Mouse (Mus musculus): Measurements from ENCODE around the gene Hoxd3. TPM values are rescaled to one million over a fixed set of nuclear protein-coding genes. Genes with fewer than 3 reads are reported as not detected.

The Hoxd3 gene
- total RNA-seq, 2 experiments from 2014 or later = not detected

DNA sequence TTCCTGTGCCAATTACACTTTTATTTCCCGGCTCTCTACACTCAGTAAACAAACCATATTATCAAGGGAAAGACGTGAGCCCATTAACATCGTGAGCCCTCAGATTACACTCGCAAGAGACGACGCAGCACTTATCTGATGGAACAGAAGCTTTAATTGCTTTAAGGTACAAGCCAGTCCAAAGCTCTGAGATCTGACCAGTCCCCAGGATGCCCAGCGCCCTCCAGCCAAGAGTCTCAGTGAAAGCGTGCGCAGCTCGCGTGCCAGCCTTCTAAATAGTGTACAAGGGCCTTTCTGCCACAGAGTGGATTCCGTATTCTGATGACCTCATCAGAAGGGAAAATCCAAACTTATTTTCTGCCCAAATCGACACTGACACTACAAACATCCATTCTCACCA, 50.2 kb downstream of the Hoxd3 start:
- no peak for ATAC-seq (replicated peaks; ENCODE audit: poor library complexity, severe bottlenecking)

DNA sequence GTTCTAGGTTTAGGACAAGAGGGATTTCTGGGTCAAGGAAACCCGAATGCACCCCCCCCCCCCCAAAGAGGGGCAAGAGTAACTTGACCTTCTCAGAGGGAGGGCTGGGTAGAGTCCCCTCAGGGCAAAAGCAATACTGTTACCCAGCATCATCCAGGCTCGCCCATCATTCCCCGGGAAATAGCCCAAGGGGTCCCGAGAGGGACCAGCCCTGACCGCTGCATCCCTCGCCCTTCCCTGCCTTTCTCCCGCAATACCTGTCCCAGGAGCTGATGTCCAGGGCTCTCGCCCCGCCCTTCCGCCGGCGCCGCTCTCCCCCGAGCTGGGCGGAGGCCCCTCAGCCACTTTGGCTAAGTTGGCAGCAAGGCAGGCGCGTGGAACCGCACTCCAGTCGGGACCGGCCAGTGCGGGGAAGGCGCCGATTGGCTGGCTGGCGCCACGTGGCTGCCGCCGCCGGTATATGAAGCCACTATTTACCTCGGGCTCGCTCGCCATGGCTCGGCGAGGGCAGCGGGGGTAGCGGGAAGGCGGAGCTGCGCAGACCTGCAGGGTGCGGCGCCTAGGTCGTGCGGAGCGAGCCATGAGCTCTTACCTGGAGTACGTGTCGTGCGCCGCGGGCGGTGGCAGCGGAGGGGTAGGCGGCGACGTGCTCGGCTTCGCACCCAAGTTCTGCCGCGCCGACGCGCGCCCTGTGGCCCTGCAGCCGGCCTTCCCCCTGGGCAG, 51.0 kb downstream of the Hoxd3 start, which contains the start of gene Hoxd1:
Hoxd1 (plus strand) TSS at position 459 of the 723 bp plus-strand sequence.
- peak; percentile 37; the same call in 1 of the 2 replicates for ATAC-seq (replicated peaks; ENCODE audit: poor library complexity, severe bottlenecking)

DNA sequence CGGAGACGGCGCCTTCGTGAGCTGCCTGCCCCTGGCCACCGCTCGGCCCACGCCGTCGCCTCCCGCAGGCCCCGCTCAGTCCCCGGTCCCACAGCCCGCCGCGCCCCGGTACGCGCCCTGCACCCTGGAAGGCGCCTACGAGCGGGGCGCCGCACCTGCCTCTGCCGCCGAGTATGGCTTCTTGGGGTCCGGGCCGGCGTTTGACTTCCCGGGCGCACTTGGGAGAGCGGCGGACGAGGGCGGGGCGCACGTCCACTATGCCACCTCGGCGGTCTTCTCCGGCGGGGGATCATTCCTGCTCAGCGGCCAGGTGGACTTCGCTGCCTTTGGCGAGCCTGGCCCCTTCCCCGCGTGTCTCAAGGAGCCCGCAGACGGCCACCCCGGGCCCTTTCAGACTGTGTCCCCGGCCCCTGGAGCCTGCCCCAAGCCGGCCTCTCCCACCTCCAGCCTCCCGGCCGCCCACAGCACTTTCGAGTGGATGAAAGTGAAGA, 51.6 kb downstream of the Hoxd3 start:
- peak; percentile 12; the same call in 1 of the 2 replicates for ATAC-seq (replicated peaks; ENCODE audit: poor library complexity, severe bottlenecking)

DNA sequence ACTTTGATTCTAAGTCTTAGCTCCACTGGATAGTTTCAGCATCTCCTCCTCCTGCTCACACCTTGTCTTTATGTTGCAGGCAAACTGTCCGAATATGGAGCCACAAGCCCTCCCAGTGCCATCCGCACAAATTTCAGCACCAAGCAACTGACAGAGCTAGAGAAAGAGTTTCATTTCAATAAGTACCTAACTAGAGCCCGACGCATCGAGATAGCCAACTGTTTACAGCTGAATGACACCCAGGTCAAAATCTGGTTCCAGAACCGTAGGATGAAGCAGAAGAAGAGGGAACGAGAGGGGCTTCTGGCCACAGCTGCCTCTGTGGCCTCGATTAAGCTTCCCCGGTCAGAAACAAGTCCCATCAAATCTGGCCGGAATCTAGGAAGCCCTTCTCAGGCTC, 52.2 kb downstream of the Hoxd3 start:
- no peak for ATAC-seq (replicated peaks; ENCODE audit: poor library complexity, severe bottlenecking)

DNA sequence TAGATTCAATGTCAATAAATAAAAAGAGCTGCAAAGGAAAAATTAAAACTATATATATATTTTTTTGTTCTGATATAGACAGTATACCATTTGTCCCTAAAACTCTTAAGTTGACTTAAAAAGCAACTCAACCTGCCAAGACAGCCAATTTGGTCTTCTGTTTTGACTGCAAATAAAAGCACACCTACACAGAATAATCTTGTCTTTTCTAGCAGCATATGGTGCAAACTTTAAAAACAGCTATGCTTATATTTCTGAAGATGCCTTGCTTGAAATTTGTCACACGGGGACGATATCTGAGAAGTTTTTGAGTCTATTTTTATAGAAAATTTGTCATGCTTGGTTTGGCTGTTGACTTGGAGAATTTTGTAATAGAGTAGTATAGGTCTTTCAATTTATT, 62.6 kb downstream of the Hoxd3 start:
- no peak for ATAC-seq (replicated peaks; ENCODE audit: poor library complexity, severe bottlenecking)

DNA sequence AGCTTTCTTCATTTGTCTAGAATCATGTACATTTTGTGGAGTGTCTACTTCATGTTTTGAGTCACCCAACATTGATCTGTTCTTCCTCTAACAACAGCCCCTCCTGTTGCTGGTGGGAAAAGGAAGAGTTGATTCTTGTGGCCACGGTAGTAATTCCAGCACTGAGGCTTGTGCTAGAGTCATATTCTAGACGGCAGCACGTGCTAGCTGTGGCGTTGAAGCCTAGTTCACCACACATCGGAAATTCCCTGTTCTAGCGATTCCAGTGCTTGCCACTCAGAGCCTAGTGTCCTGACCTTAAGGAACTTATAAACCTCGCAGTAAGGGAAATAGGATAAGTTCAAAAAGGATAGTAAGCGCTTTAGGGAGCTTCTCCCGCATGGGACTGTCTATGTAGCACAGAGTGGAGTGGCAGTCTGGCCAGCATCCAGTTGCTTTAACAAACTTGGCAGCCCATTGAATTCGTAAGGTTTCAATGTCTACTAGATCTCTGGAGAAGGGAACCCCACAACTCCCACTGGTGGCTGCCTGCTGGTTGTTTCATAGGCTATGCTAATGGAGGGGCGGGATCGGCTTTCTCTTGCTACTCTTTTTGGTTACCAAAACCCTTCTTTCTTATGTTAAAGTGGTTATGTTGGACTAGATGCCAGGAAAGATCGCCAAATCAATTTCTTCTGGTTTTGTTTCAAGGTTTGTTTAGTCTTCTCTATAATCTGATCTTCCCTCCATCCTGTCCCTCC, 66.0 kb downstream of the Hoxd3 start:
- ATAC-seq (replicated peaks; ENCODE audit: poor library complexity, severe bottlenecking) = no peak

DNA sequence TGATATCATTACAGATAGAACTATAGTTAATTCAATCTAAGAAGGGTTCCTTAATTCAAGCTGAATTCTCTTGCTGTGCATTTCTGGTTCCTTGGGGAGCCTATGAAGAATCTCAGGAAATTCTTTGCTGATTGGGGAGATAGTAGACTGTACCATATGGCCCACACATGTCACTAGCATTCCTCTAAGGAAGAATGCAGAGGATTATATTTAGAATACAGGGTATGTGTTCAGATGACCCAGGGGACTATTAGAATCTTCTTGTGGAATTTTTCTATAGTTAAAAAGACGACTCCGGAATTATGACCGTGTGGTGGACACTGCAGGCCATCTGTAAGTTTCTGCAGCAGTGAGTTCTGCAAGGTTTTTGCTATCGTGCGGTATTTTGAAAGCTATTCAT, 69.7 kb downstream of the Hoxd3 start:
- no peak for ATAC-seq (replicated peaks; ENCODE audit: poor library complexity, severe bottlenecking)

DNA sequence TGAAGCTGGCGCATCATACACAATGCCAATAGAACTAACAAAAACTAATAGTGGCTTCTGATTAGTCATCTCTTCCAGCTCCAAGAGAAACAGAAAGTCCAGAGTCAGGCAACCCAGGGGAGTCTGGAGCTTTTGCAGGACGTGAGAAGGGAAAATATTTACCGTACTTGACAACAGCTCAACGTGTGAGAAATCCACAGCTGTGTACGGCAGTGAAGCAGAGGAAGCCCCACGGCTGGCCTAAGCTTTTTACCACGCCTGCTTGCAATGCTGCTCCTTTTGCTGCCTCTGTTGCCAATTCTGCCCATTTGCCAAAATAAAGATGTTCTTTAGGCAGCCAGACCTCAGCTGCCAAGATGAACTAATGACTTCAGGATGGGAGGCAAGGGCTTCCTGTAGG, 83.8 kb downstream of the Hoxd3 start:
- ATAC-seq (replicated peaks; ENCODE audit: poor library complexity, severe bottlenecking) = no peak

Other genes starting within 250 kb of the Hoxd3 start
- gene Lnpk, start 132.5 kb upstream of the Hoxd3 start, total RNA-seq (2014; fragmentation: Nextera tagmentation) = 21.6 and 38.0 TPM in 2 replicates
- 52.6 and 53.5 TPM in 2 replicates for gene Lnpk, start 132.5 kb upstream of the Hoxd3 start, total RNA-seq (2017)
- not detected in 2 replicates for gene Evx2, start 52.4 kb upstream of the Hoxd3 start, total RNA-seq (2014; fragmentation: Nextera tagmentation)
- not detected in 2 replicates for gene Evx2, start 52.4 kb upstream of the Hoxd3 start, total RNA-seq (2017)
- not detected in 2 replicates for gene Hoxd13, start 43.6 kb upstream of the Hoxd3 start, total RNA-seq (2014; fragmentation: Nextera tagmentation)
- not detected in 2 replicates for gene Hoxd13, start 43.6 kb upstream of the Hoxd3 start, total RNA-seq (2017)
- not detected in 2 replicates for gene Hoxd12, start 36.9 kb upstream of the Hoxd3 start, total RNA-seq (2014; fragmentation: Nextera tagmentation)
- gene Hoxd12, start 36.9 kb upstream of the Hoxd3 start, total RNA-seq (2017) = not detected in 2 replicates
- gene Hoxd11, start 32.4 kb upstream of the Hoxd3 start, total RNA-seq (2014; fragmentation: Nextera tagmentation) = not detected in 2 replicates
- not detected in 2 replicates for gene Hoxd11, start 32.4 kb upstream of the Hoxd3 start, total RNA-seq (2017)
- gene Hoxd10, start 20.0 kb upstream of the Hoxd3 start, total RNA-seq (2014; fragmentation: Nextera tagmentation) = not detected in 2 replicates
- gene Hoxd10, start 20.0 kb upstream of the Hoxd3 start, total RNA-seq (2017) = not detected in 2 replicates
- gene Hoxd9, start 14.2 kb upstream of the Hoxd3 start, total RNA-seq (2014; fragmentation: Nextera tagmentation) = not detected in 2 replicates
- gene Hoxd9, start 14.2 kb upstream of the Hoxd3 start, total RNA-seq (2017) = not detected in 2 replicates
- not detected in 2 replicates for gene Hoxd8, start 7.3 kb upstream of the Hoxd3 start, total RNA-seq (2014; fragmentation: Nextera tagmentation)
- gene Hoxd8, start 7.3 kb upstream of the Hoxd3 start, total RNA-seq (2017) = not detected in 2 replicates
- gene Hoxd4, start within 50 bp of the Hoxd3 start, total RNA-seq (2014; fragmentation: Nextera tagmentation) = not detected in 2 replicates
- gene Hoxd4, start within 50 bp of the Hoxd3 start, total RNA-seq (2017) = not detected in 2 replicates
- gene Gm28230, start 14.8 kb downstream of the Hoxd3 start, total RNA-seq (2014; fragmentation: Nextera tagmentation) = not detected in 2 replicates
- gene Gm28230, start 14.8 kb downstream of the Hoxd3 start, total RNA-seq (2017) = not detected in 2 replicates
- gene Hoxd1, start 51.1 kb downstream of the Hoxd3 start, total RNA-seq (2014; fragmentation: Nextera tagmentation) = not detected in 2 replicates
- gene Hoxd1, start 51.1 kb downstream of the Hoxd3 start, total RNA-seq (2017) = not detected in 2 replicates
- gene Mtx2, start 113.9 kb downstream of the Hoxd3 start, total RNA-seq (2014; fragmentation: Nextera tagmentation) = 48.7 and 52.4 TPM in 2 replicates
- 33.7 and 34.5 TPM in 2 replicates for gene Mtx2, start 113.9 kb downstream of the Hoxd3 start, total RNA-seq (2017)